Mouse (Mus musculus) cerebellum, adult 11 months (tissue): ENCODE measurements at regions not wholly inside any gene's neighbourhood (a gene's known extent, or its start where the extent isn't known, plus 50 kb on each side); places are given as distances from the start of the nearest gene placed in this dataset.
"Not testable (repeated sequence)": the region's sequence is repeated elsewhere in the genome, so short reads cannot be mapped to it uniquely, and the experiment has no call there.

ENCODE experiments used
- DNase-seq: peaks from one replicate; pipeline ENCODE4 v3.0.0; 2022

- DNase-seq = no peak
These were observed 165.0 kb upstream of the Pkdcc start for GRCm38 (mm10) chr17:83049972-83050535.

GRCm38 (mm10) chr17:83050591-83051197 lies 164.4 kb upstream of the Pkdcc start:
- no peak for DNase-seq

DNA sequence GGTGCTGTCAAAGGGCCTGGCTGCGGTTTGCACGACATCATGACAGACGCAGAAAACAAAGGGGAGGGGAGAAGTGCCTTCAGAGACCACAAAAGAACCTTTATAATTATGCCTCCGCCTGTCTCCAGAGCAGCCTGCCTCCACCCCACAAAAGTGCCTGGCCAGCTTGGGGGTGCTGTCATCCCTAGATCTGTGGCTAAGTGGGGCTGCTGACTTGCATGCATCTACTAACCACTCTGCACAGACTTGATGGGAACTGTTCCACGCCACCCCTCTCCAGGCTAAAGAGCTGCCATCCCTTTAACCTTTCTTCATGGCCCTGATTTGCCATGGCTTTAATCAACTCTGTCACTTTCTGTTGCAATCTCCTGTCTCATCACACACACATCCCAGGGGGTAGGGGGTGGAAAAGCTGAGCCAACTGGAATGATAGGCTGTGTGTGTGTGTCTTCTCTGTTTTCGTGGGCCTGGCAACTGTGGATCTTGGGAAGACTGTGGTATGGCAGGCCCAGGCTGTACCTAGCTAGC lies 162.4 kb upstream of the Pkdcc start:
- DNase-seq = no peak

DNA sequence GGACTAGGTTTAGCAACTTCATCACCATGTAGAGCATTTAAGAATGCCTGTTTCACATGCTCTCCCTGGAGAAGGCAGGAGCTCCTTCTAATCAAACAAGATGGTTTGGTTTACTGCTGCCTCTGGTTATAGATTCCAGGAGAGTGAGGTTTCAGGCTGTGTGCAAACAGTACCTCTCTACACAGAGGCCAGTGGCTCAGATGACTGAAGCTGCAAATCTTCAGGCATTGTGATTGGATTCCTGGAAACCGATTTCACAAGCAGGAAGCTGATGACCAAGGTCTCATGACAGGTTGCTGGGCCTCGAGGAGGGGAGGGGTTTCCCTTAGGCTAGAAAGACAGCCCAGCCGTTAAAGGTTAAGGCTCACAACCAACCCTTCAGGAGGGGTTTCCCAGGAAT lies 157.3 kb upstream of the Pkdcc start:
- DNase-seq = no peak

GRCm38 (mm10) chr17:83061843-83062242 lies 153.2 kb upstream of the Pkdcc start:
- DNase-seq = no peak

DNA sequence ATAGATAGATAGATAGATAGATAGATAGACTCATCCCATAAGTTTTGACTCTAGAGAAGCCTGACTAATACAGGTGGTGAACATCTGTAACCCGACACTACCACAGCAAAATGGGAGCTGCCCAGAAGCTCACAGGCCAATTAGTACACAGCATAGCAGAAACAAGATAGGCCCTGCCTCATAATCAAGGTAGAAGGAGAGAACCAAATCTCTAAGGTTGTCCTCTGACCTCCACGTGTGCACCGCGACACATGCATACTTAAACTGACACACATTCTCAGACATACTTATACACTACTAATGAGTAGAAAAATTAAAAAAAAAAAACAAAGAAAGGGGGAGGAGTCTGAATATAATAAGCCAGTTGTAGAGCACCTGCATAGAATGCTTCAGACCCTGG lies 151.2 kb upstream of the Pkdcc start:
- no peak for DNase-seq

DNA sequence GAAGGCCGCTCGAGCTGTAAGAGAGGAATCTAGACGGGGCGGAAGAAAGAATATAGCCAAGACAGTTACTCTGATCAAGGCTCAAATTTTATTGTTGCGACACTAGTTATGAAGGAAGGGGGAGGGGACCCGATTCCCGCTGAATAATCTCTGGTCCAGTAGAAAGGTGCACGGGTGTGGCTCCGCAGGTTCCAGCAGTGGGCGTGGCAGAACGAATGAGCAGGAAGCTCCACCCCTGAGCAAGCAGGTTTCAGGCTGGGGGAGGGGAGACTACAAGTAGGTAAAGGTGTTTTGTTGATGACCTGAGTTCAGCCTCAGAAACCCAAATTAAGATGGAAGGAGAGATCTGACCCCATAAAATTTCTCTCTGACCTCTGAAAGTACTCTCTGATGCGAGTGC lies 150.7 kb upstream of the Pkdcc start:
- not testable (repeated sequence) for DNase-seq

DNA sequence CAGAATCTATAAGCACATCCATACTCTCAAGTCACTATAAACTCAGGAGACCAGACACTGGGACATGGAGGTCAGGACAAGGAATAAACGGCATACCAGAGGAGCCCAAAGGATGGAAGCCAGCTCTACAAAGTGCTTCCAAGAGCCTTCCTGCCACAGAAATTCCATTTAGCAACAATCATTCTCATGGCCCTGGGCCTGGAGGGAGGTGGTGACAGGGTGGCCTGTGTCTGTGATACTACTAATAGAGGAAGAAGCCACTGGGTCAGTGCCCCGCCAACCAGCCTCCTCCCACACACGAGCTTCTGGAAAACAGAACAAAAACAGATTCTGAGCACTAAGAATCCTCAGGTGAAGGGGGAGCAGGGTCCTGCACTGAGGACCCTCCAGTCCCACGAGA lies 145.8 kb upstream of the Pkdcc start:
- DNase-seq = no peak

DNA sequence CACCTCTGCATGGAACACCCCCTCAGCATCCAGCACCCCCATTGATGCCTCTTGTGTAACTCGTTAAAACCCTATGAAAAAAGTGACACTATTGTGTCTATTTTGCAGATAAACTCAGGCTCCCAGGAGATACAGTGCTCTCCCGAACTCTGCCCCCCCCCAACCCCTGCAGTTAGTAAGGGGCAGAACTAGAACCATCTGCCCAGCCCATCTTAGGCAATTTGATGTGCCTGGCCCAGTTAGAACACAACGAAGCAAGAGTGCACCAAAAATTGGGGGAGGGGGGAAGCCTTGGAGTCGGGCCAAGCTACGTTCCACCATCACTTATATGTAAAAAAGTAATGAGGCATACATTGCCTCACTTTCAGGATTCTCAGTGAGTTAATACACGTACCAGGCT lies 143.3 kb upstream of the Pkdcc start:
- DNase-seq = no peak

GRCm38 (mm10) chr17:83072175-83072574 lies 142.9 kb upstream of the Pkdcc start:
- no peak for DNase-seq

- DNase-seq = no peak
These were observed 140.2 kb upstream of the Pkdcc start for GRCm38 (mm10) chr17:83074893-83075292.

GRCm38 (mm10) chr17:83077737-83078600 lies 137.1 kb upstream of the Pkdcc start:
- DNase-seq = no peak

DNA sequence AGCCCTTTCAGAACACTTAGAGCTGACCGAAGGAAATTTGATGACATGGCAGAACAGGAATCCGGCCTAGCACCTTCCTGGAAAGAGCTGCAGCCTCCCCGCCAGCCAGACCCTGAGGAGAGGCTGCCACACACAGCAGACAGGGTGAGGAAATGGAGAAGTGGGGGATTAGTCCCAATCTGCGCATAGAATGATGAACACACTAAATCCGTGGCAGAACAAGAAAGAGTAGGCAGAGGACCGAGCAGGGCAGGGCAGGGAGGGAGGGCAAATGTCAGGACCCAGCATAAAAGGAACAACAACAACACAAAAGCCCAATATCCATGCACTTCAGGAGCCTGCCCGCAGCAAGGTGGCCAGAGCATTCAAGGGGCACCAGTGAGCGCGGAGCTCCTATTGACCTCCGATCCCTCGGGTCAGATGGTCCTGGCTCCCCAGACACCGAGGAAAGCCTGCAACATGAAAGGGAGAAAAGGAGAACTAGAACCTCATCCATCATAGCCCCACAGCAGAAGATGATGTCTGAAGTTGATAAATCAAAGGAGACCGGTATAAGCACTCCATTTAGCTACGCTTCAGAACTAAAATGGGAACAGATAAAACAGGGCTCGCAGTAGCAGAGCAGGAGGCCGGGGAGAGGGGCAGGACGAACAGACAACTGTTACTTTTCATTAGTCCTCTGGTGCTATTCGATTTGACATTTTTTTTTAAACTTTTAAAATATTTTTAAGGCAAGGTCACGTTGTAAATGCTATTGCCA lies 136.3 kb upstream of the Pkdcc start:
- no peak for DNase-seq

DNA sequence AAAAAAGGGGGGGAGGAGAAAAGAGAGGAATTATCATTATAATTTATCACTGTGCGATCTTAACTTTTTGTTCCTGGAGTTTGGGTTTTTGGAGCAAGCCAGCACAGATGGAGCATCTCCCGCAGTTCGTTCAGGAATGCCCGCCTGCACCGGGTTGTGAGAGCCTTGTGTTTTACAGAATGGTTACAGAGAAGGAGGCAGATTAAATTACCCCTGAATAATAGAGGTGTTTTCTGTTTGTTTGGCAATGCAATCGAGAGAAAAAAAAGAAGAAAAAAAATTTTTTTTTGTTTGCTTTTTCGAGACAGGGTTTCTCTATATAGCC lies 135.8 kb upstream of the Pkdcc start:
- DNase-seq = no peak

DNA sequence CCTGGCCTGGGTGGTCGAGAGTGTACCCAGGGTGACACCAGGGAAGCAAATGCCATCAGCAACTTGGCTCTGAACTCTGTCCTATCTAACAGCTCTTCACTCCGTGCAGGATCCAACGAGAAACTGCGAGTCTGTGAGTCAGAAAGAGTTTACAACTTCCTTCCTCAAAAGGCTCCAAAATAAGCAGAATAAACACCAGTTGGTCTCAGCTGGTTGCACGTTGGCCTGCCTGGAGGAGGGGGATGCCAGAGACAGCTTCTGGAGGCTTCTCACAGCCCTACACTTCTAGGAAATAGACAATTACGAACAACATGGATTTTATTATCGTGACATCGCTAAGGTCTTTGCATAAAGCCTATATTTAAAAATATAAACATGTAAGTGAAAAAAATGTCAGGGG lies 133.4 kb upstream of the Pkdcc start:
- no peak for DNase-seq

GRCm38 (mm10) chr17:83083521-83083920 lies 131.6 kb upstream of the Pkdcc start:
- no peak for DNase-seq

GRCm38 (mm10) chr17:83085792-83086475 lies 129.2 kb upstream of the Pkdcc start:
- DNase-seq = no peak

DNA sequence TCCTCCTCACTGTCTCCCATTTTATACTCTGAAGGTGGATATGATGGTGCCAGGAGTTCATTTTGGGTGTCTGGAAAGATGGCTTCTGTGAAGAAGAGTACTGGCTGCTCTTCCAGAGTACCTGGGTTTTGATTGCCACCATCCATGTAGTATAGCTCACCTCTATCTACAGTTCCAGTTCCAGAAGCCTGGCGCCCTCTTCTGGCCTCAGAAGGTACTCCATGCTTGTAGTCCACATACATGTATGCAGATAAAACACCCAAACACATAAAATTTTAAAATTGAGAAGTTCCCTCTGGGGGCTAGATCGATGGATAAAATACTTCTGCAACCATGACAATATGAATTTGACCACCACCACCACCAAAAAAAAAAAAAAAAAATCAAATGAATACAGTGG lies 128.4 kb upstream of the Pkdcc start:
- no peak for DNase-seq

- DNase-seq = no peak
These were observed 126.6 kb upstream of the Pkdcc start for GRCm38 (mm10) chr17:83088471-83088870.

GRCm38 (mm10) chr17:83089856-83090692 lies 125.0 kb upstream of the Pkdcc start:
- DNase-seq = no peak

DNA sequence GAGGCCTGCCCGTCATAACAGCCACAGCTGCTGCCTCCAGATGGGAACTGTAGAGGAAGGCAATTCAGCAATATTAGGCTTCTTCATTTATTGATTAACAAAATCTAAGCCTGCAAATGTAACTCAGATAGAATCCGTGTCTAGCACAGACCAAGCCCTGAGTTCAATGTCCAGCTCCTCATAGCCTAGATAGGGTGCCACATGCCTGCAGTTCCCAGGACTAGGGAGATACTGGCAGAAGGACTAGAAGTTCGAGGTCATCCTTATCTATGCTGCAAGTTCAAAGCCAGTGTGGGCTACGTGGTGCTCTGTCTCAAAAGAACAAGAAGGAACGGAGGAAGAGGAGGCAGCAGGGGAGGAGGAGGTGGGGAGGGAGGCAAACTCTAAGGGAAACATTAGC lies 121.2 kb upstream of the Pkdcc start:
- DNase-seq = no peak

DNA sequence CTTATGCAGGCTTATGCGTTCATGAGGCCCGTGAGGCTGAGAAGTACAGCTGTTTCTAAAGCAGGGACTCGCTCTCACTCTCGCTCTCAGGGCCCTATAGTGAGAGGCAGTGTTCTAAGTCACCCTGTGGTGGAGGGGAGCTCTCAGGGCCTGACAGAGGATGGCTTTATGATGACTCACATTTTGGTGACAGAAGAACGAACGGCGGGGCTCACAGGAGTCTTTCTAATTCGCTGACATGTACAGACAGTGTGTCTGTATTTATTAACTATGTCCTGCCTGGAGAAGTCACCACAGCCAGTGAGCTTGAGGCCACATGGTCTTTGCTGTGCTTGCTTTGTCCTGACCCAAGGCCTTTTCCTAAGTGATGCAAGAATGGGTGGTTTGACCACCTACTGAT lies 118.6 kb upstream of the Pkdcc start:
- DNase-seq = no peak
